Mouse (Mus musculus) small intestine, adult 2 months (tissue): ENCODE results near the gene Herpud2.
"Not testable (repeated sequence)": the region's sequence is repeated elsewhere in the genome, so short reads cannot be mapped to it uniquely, and the experiment has no call there.

Source experiments
- CTCF ChIP-seq: fragments of 200-500 bp; IDR thresholded peaks from 2 replicates; pipeline ENCODE4 v1.5.1; 2012; ENCODE audit warnings: low read depth, mild to moderate bottlenecking, control low read depth, inconsistent platforms, low read length, moderate library complexity, mixed read lengths; ENCODE audit not compliant: insufficient replicate concordance, insufficient read length; ENCODE audit errors: extremely low read depth
- POLR2A ChIP-seq: fragments of 200-500 bp; IDR thresholded peaks from 2 replicates; pipeline ENCODE4 v1.6.1; 2012; ENCODE audit warnings: low read depth, mild to moderate bottlenecking, control low read depth, inconsistent platforms, low read length, moderate library complexity

GRCm38 (mm10) chr9:25123590-25123989 is 28.0 kb downstream of the Herpud2 start:
- TF ChIP-seq POLR2A, CTCF: not testable (repeated sequence)
